ENCODE assay signal across 8 mouse cellular contexts in genomic region chr8:123655351-123655779, GRCm38 (mm10). TPM values are rescaled to one million over a fixed set of nuclear protein-coding genes. Genes with fewer than 3 reads are reported as not detected.
A peak's percentile ranks its signal among the peaks of the same experiment; 100 is the strongest.
DNase-seq lines count a peak whose midpoint lies in the region; ATAC-seq and TF ChIP-seq lines count a peak whose summit lies in the region.

No protein-coding gene starts in this region.

- H3K4me2 ChIP-seq in hindbrain, embryonic 11.5 days (replicated peaks; ENCODE audit: low read depth, low read length): peak overlapping the region; percentile 75

- TF ChIP-seq CTCF in layer of hippocampus, adult 2 months (conservative IDR thresholded peaks at IDR 0.05): no peak

- H3K27ac ChIP-seq in layer of hippocampus, adult 2 months: peak overlapping the region; percentile 96
- no peak overlapping the region for H3K27ac ChIP-seq in hindbrain, embryonic 11.5 days (ENCODE audit: low read depth, low read length)

- no peaks in the 10 kb centered on the region for H3K9me3 ChIP-seq in hindbrain, embryonic 11.5 days (ENCODE audit: control insufficient read depth, low read length)

- H3K27me3 ChIP-seq in hindbrain, embryonic 11.5 days (ENCODE audit: control insufficient read depth, insufficient read depth, low read length): no peaks in the 10 kb centered on the region

- H3K9ac ChIP-seq in hindbrain, embryonic 11.5 days (ENCODE audit: low read depth, low read length): peak overlapping the region; percentile 16; the same call in 1 of the 2 replicates

- no peak for DNase-seq in layer of hippocampus, adult 2 months (ENCODE audit: low spot score in 2 of 2)
- no peak for DNase-seq in layer of hippocampus, postnatal 14 days (ENCODE audit: low spot score in 2 of 2)
- peak; percentile 65 for DNase-seq in embryo, embryonic 11 days
- peak; percentile 24 for DNase-seq in hindbrain, embryonic 11.5 days (ENCODE audit: low spot score)
- DNase-seq in lung, postnatal 36 days: peak; percentile 38
- no peak for DNase-seq in frontal cortex, adult 2 months (ENCODE audit: extremely low spot score in 1 of 2, low spot score in 1 of 2)
- no peak for DNase-seq in urinary bladder, postnatal 10 days (ENCODE audit: low spot score)
- DNase-seq in kidney, postnatal 14 days: no peak

- ATAC-seq in hindbrain, embryonic 11.5 days (ENCODE audit: low FRiP score): no peak

- 4% methylated on average over 8 of the region's 8 CpGs for WGBS in hindbrain, embryonic 11.5 days

- peak overlapping the region; percentile 76 for H3K4me3 ChIP-seq in layer of hippocampus, adult 2 months
- peak overlapping the region; percentile 73; the same call in 1 of the 2 replicates for H3K4me3 ChIP-seq in hindbrain, embryonic 11.5 days (ENCODE audit: low read depth, low read length)

- no peaks in the 10 kb centered on the region; the same call in 1 of the 2 replicates for H3K36me3 ChIP-seq in hindbrain, embryonic 11.5 days (ENCODE audit: control insufficient read depth, insufficient read depth, low read length)

- H3K4me1 ChIP-seq in hindbrain, embryonic 11.5 days (replicated peaks; ENCODE audit: control insufficient read depth, insufficient read depth, low read length): peaks cover 9% of the 10 kb centered on the region

RNA-seq across cellular contexts. Expression of gene Rhou, which starts 1.6 kb away (rescaled TPM):
- 10 to 100 TPM; 43.9 to 44.7 TPM for total RNA-seq in layer of hippocampus, adult 2 months (2021)
- total RNA-seq in layer of hippocampus, postnatal 14 days (2021): 10 to 100 TPM; 44.7 to 46.3 TPM
- 11.3 and 12.4 TPM in 2 replicates for polyA plus RNA-seq in hindbrain, embryonic 11.5 days (2014; fragmentation: Nextera tagmentation; extraction: Ambion mirVana)
- 20.6 and 26.2 TPM in 2 replicates for polyA plus RNA-seq in frontal cortex, adult 2 months (2012; rRNA removed)

Comparison
In these comparisons a context has a peak if more than half of its experiments do, and no peak if none do; other contexts are left out.
1. DNase-seq: peak in embryo, embryonic 11 days (single experiment), hindbrain, embryonic 11.5 days (single experiment) and lung, postnatal 36 days (single experiment); none in layer of hippocampus, adult 2 months (0 of 2), layer of hippocampus, postnatal 14 days (0 of 2), frontal cortex, adult 2 months (0 of 2), urinary bladder, postnatal 10 days (single experiment) and kidney, postnatal 14 days (single experiment).